Mouse (Mus musculus) E14TG2a.4 (cell line): ENCODE results near the gene Enkd1.

Experiments used
- H3K27me3 ChIP-seq: 2 replicates; pipeline ENCODE4 v1.6.1; 2014; ENCODE audit warnings: low read length, control low read depth; ENCODE audit not compliant: insufficient read depth
- H3K36me3 ChIP-seq: 2 replicates; pipeline ENCODE4 v1.6.1; 2014; ENCODE audit warnings: low read length, control low read depth; ENCODE audit not compliant: insufficient read depth
- H3K4me1 ChIP-seq: replicated peaks from 2 replicates; pipeline ENCODE4 v1.6.1; 2014; ENCODE audit warnings: low read depth, low read length, control low read depth
- H3K4me3 ChIP-seq: replicated peaks from 2 replicates; pipeline ENCODE4 v1.5.1; 2014; ENCODE audit warnings: mild to moderate bottlenecking, low read length
- H3K9me3 ChIP-seq: 2 replicates; pipeline ENCODE4 v1.6.1; 2014; ENCODE audit warnings: low read length, control low read depth
- CTCF ChIP-seq: conservative IDR thresholded peaks from 2 replicates; pipeline ENCODE4 v1.5.1; 2014; ENCODE audit warnings: low read length
- NANOG ChIP-seq: IDR thresholded peaks from 2 replicates; pipeline ENCODE4 v1.6.1; 2014; ENCODE audit warnings: borderline replicate concordance, low read length, mixed read lengths
- POU5F1 ChIP-seq: IDR thresholded peaks from 2 replicates; pipeline ENCODE4 v1.6.1; 2014; ENCODE audit warnings: low read length, borderline replicate concordance

Gene Enkd1

GRCm38 (mm10) chr8:105689983-105690360, 18.0 kb downstream of the Enkd1 start:
- Histone ChIP-seq H3K27me3 (peaks cover 63% of the 10 kb centered on the region), H3K9me3 (peaks cover 7% of the 10 kb centered on the region; the same call in 1 of the 2 replicates), H3K4me3 (peak overlapping the region; percentile 43), H3K4me1 (peaks cover 76% of the 10 kb centered on the region), H3K36me3 (peaks cover 10% of the 10 kb centered on the region)
- TF ChIP-seq POU5F1, result no peak
- no peak for TF ChIP-seq CTCF
- no peak for TF ChIP-seq NANOG

GRCm38 (mm10) chr8:105689256-105689982, 18.6 kb downstream of the Enkd1 start:
- TF ChIP-seq CTCF, result no peak
- no peak for TF ChIP-seq NANOG
- TF ChIP-seq POU5F1, result no peak
- Histone ChIP-seq H3K36me3 (peaks cover 12% of the 10 kb centered on the region), H3K4me1 (peaks cover 73% of the 10 kb centered on the region), H3K27me3 (peaks cover 58% of the 10 kb centered on the region), H3K4me3 (peak overlapping the region; percentile 43), H3K9me3 (peaks cover 7% of the 10 kb centered on the region; the same call in 1 of the 2 replicates)

- TF ChIP-seq NANOG (no peak), CTCF (no peak), POU5F1 (no peak)
- peaks cover 67% of the 10 kb centered on the region for H3K4me1 ChIP-seq
Measured at GRCm38 (mm10) chr8:105688242-105688752, 19.7 kb downstream of the Enkd1 start.

GRCm38 (mm10) chr8:105687512-105687911, 20.5 kb downstream of the Enkd1 start:
- peaks cover 66% of the 10 kb centered on the region for H3K4me1 ChIP-seq
- H3K36me3 ChIP-seq, result peaks cover 24% of the 10 kb centered on the region
- no peak for TF ChIP-seq NANOG
- TF ChIP-seq CTCF, result no peak
- no peak for TF ChIP-seq POU5F1
- peaks cover 42% of the 10 kb centered on the region for H3K27me3 ChIP-seq
- no peaks in the 10 kb centered on the region for H3K9me3 ChIP-seq
- peak overlapping the region; percentile 55 for H3K4me3 ChIP-seq

More at GRCm38 (mm10) chr8:105688242-105688752, 19.7 kb downstream of the Enkd1 start:
- Histone ChIP-seq H3K36me3 (peaks cover 23% of the 10 kb centered on the region), H3K4me3 (peak overlapping the region; percentile 55), H3K27me3 (peaks cover 50% of the 10 kb centered on the region), H3K9me3 (peaks cover 7% of the 10 kb centered on the region; the same call in 1 of the 2 replicates)

- peaks cover 37% of the 10 kb centered on the region for H3K27me3 ChIP-seq
- TF ChIP-seq NANOG (no peak), CTCF (no peak), POU5F1 (no peak)
- H3K4me1 ChIP-seq, result peaks cover 66% of the 10 kb centered on the region
- peak overlapping the region; percentile 74 for H3K4me3 ChIP-seq
- H3K9me3 ChIP-seq, result no peaks in the 10 kb centered on the region
- peaks cover 30% of the 10 kb centered on the region for H3K36me3 ChIP-seq
Measured at GRCm38 (mm10) chr8:105686551-105686950, 21.5 kb downstream of the Enkd1 start.

- peaks cover 32% of the 10 kb centered on the region for H3K27me3 ChIP-seq
- no peaks in the 10 kb centered on the region for H3K9me3 ChIP-seq
- peak within 1 kb of the TSS; percentile 74 for H3K4me3 ChIP-seq
- peaks cover 61% of the 10 kb centered on the region for H3K4me1 ChIP-seq
- peaks cover 37% of the 10 kb centered on the region for H3K36me3 ChIP-seq
- peak; percentile 97 for TF ChIP-seq CTCF
- no peak for TF ChIP-seq POU5F1
Measured at GRCm38 (mm10) chr8:105685796-105686308, 22.2 kb downstream of the Enkd1 start, which contains the start of gene Carmil2. Gene Carmil2 (plus strand): TSS chr8:105686274.

- H3K27me3 ChIP-seq, result peaks cover 27% of the 10 kb centered on the region
- TF ChIP-seq CTCF (no peak), NANOG (no peak), POU5F1 (no peak)
- H3K9me3 ChIP-seq, result no peaks in the 10 kb centered on the region
- peaks cover 55% of the 10 kb centered on the region for H3K4me1 ChIP-seq
- H3K4me3 ChIP-seq, result peak overlapping the region; percentile 74; the same call in 1 of the 2 replicates
- H3K36me3 ChIP-seq, result peaks cover 42% of the 10 kb centered on the region
Measured at GRCm38 (mm10) chr8:105685325-105685724, 22.7 kb downstream of the Enkd1 start.

GRCm38 (mm10) chr8:105677891-105678290, 30.1 kb downstream of the Enkd1 start:
- Histone ChIP-seq H3K36me3 (peaks cover 96% of the 10 kb centered on the region), H3K4me1 (peaks cover 13% of the 10 kb centered on the region), H3K4me3 (no peak overlapping the region), H3K9me3 (no peaks in the 10 kb centered on the region), H3K27me3 (no peaks in the 10 kb centered on the region)
- TF ChIP-seq CTCF (0 out of 2 replicates have a peak, but pooled peaks have one; percentile 3), POU5F1 (no peak)
